Mouse (Mus musculus): ENCODE data around the gene Spink8.
"Not testable (repeated sequence)": the region's sequence is repeated elsewhere in the genome, so short reads cannot be mapped to it uniquely, and the experiment has no call there.

The Spink8 gene

GRCm38 (mm10) chr9:109811980-109812379 is at the start of gene Spink8:
Gene Spink8 (plus strand): TSS chr9:109812280.
- in situ Hi-C loops (cut with MboI; ENCODE audit: low sequenced_read_pairs): no loop called here

- in situ Hi-C loops (cut with MboI; ENCODE audit: low sequenced_read_pairs): not testable (repeated sequence)
These were observed 45.2 kb upstream of the Spink8 start for GRCm38 (mm10) chr9:109766841-109767240.

GRCm38 (mm10) chr9:109790570-109790969 is 21.5 kb upstream of the Spink8 start, which contains the start of gene Fbxw27:
Gene Fbxw27 (minus strand): TSS chr9:109790670.
- in situ Hi-C loops (cut with MboI; ENCODE audit: low sequenced_read_pairs): not testable (repeated sequence)

GRCm38 (mm10) chr9:109795221-109795620 is 16.9 kb upstream of the Spink8 start:
- in situ Hi-C loops (cut with MboI; ENCODE audit: low sequenced_read_pairs): no loop called here

- in situ Hi-C loops (cut with MboI; ENCODE audit: low sequenced_read_pairs): no loop called here
These were observed 16.3 kb upstream of the Spink8 start for GRCm38 (mm10) chr9:109795811-109796210.

GRCm38 (mm10) chr9:109798051-109798450 is 14.0 kb upstream of the Spink8 start:
- in situ Hi-C loops (cut with MboI; ENCODE audit: low sequenced_read_pairs): no loop called here

GRCm38 (mm10) chr9:109805596-109805995 is 6.5 kb upstream of the Spink8 start:
- in situ Hi-C loops (cut with MboI; ENCODE audit: low sequenced_read_pairs): not testable (repeated sequence)

- in situ Hi-C loops (cut with MboI; ENCODE audit: low sequenced_read_pairs): no loop called here
These were observed 5.8 kb upstream of the Spink8 start for GRCm38 (mm10) chr9:109806260-109806659.

- in situ Hi-C loops (cut with MboI; ENCODE audit: low sequenced_read_pairs): no loop called here
These were observed 5.3 kb upstream of the Spink8 start for GRCm38 (mm10) chr9:109806695-109807293.

GRCm38 (mm10) chr9:109807898-109808297 is 4.2 kb upstream of the Spink8 start:
- in situ Hi-C loops (cut with MboI; ENCODE audit: low sequenced_read_pairs): no loop called here

- in situ Hi-C loops (cut with MboI; ENCODE audit: low sequenced_read_pairs): no loop called here
These were observed 1.3 kb downstream of the Spink8 start for GRCm38 (mm10) chr9:109813424-109813823.

GRCm38 (mm10) chr9:109816341-109816740 is 4.3 kb downstream of the Spink8 start:
- in situ Hi-C loops (cut with MboI; ENCODE audit: low sequenced_read_pairs): no loop called here

- in situ Hi-C loops (cut with MboI; ENCODE audit: low sequenced_read_pairs): no loop called here
These were observed 13.7 kb downstream of the Spink8 start for GRCm38 (mm10) chr9:109825739-109826138.

- in situ Hi-C loops (cut with MboI; ENCODE audit: low sequenced_read_pairs): no loop called here
These were observed 14.1 kb downstream of the Spink8 start for GRCm38 (mm10) chr9:109826181-109826580.

GRCm38 (mm10) chr9:109832391-109833087 is 20.5 kb downstream of the Spink8 start, which contains the start of gene Nme6:
Gene Nme6 (plus strand): TSS chr9:109832749.
- in situ Hi-C loops (cut with MboI; ENCODE audit: low sequenced_read_pairs): no loop called here

GRCm38 (mm10) chr9:109833088-109833412 is 21.0 kb downstream of the Spink8 start:
- in situ Hi-C loops (cut with MboI; ENCODE audit: low sequenced_read_pairs): no loop called here

GRCm38 (mm10) chr9:109849312-109849758 is 37.3 kb downstream of the Spink8 start, which contains the start of gene Camp:
Gene Camp (minus strand): TSS chr9:109849617.
- in situ Hi-C loops (cut with MboI; ENCODE audit: low sequenced_read_pairs): no loop called here

GRCm38 (mm10) chr9:109850099-109850498 is 38.0 kb downstream of the Spink8 start:
- in situ Hi-C loops (cut with MboI; ENCODE audit: low sequenced_read_pairs): no loop called here

GRCm38 (mm10) chr9:109854341-109854740 is 42.3 kb downstream of the Spink8 start:
- in situ Hi-C loops (cut with MboI; ENCODE audit: low sequenced_read_pairs): no loop called here

GRCm38 (mm10) chr9:109855947-109856346 is 43.9 kb downstream of the Spink8 start:
- in situ Hi-C loops (cut with MboI; ENCODE audit: low sequenced_read_pairs): no loop called here

- in situ Hi-C loops (cut with MboI; ENCODE audit: low sequenced_read_pairs): no loop called here
These were observed 50.4 kb downstream of the Spink8 start for GRCm38 (mm10) chr9:109862397-109863044.

- in situ Hi-C loops (cut with MboI; ENCODE audit: low sequenced_read_pairs): no loop called here
These were observed 51.0 kb downstream of the Spink8 start for GRCm38 (mm10) chr9:109863085-109863484.
